Mouse (Mus musculus) left cerebral cortex, postnatal 14 days (tissue): ENCODE data around the gene Cdipt. TPM values are rescaled to one million over a fixed set of nuclear protein-coding genes. Genes with fewer than 3 reads are reported as not detected.
A peak's percentile ranks its signal among the peaks of the same experiment; 100 is the strongest.

ENCODE experiments used
- DNase-seq, 2 experiments: peaks; one replicate each; pipeline ENCODE4 v3.0.0; 2021 to 2022; ENCODE audit warnings: low spot score in 2 of 2, mixed read lengths in 1 of 2
- intact Hi-C: fragments of 180-260 bp; cut with DNase I; formaldehyde crosslinking; loops from one replicate; pipeline ENCODE4 v1.15.1; 2025
- total RNA-seq, 2 experiments: library from RNA; stranded (reverse); gene quantifications; 2 replicates each; pipeline ENCODE4 v1.2.3; 2021

Cdipt gene
- total RNA-seq, 2 experiments from 2014 or later = 187 to 196 TPM

- intact Hi-C loops = no loop called here
- no peak for DNase-seq
These were observed 44.8 kb downstream of the Cdipt start for GRCm38 (mm10) chr7:127020491-127020890.

GRCm38 (mm10) chr7:127020901-127021562 is 45.3 kb downstream of the Cdipt start, which contains the start of the genes Gm42742 and Prrt2:
Gm42742 (minus strand) TSS chr7:127021097.
Prrt2 (minus strand) TSS chr7:127021211.
- intact Hi-C loops = no loop called here
- peak; percentile 76 to 81 for DNase-seq

- intact Hi-C loops = no loop called here
- DNase-seq = no peak
These were observed 46.1 kb downstream of the Cdipt start for GRCm38 (mm10) chr7:127021563-127022527.

- intact Hi-C loops = no loop called here
- DNase-seq = no peak
These were observed 47.0 kb downstream of the Cdipt start for GRCm38 (mm10) chr7:127022528-127023271.

GRCm38 (mm10) chr7:127023272-127023691 is 47.6 kb downstream of the Cdipt start:
- DNase-seq = no peak
- intact Hi-C loops = no loop called here

GRCm38 (mm10) chr7:127023896-127024690 is 48.4 kb downstream of the Cdipt start:
- no peak for DNase-seq
- intact Hi-C loops = no loop called here

GRCm38 (mm10) chr7:127024755-127025555 is 49.2 kb downstream of the Cdipt start:
- intact Hi-C loops = loop anchor here (5.0 kb wide), 1 partner anchor 143 kb away; the partner anchor contains the start of gene Taok2
- DNase-seq = peak; percentile 82 to 93

- peak in 1 of 2 experiments; percentile 31 for DNase-seq
- intact Hi-C loops = loop anchor here (5.0 kb wide), 1 partner anchor 143 kb away; the partner anchor contains the start of gene Taok2
These were observed 49.9 kb downstream of the Cdipt start for GRCm38 (mm10) chr7:127025556-127026160.

- intact Hi-C loops = loop anchor here (5.0 kb wide), 1 partner anchor 144 kb away; the partner anchor contains the start of gene Taok2
- DNase-seq = peak; percentile 43 to 45
These were observed 50.5 kb downstream of the Cdipt start for GRCm38 (mm10) chr7:127026161-127026600.

- DNase-seq = no peak
- intact Hi-C loops = loop anchor here (5.0 kb wide), 1 partner anchor 144 kb away; the partner anchor contains the start of gene Taok2
These were observed 50.9 kb downstream of the Cdipt start for GRCm38 (mm10) chr7:127026616-127026983.

- intact Hi-C loops = loop anchor here (5.0 kb wide), 1 partner anchor 145 kb away; the partner anchor contains the start of gene Taok2
- DNase-seq = peak; percentile 100
These were observed 51.4 kb downstream of the Cdipt start, which contains the start of gene Maz for GRCm38 (mm10) chr7:127026984-127027726. Maz (minus strand) TSS chr7:127027037.

GRCm38 (mm10) chr7:127027885-127028284 is 52.2 kb downstream of the Cdipt start:
- intact Hi-C loops = loop anchor here (5.0 kb wide), 1 partner anchor 146 kb away; the partner anchor contains the start of gene Taok2
- peak in 1 of 2 experiments; percentile 45 for DNase-seq
